Mouse (Mus musculus) WW6 (cell line): ENCODE data around the gene Rdh5.

Source experiments
- DNase-seq: peaks from one replicate; pipeline ENCODE4 v3.0.0-alpha.2; 2013; ENCODE audit warnings: low read depth, low spot score

Rdh5 gene

DNA sequence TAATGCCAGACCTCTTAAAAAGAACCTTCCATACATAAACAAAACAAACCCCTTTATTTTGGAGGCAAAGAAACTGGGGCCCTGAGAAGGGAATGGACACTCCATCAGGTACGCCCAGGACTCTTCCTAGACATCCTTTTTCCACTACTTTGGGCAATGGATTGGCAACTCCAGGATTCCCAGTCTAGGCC is at the start of gene Rdh5:
Gene Rdh5, minus strand, starts transcription at position 67 of the 191 bp plus-strand sequence.
- no peak for DNase-seq

DNA sequence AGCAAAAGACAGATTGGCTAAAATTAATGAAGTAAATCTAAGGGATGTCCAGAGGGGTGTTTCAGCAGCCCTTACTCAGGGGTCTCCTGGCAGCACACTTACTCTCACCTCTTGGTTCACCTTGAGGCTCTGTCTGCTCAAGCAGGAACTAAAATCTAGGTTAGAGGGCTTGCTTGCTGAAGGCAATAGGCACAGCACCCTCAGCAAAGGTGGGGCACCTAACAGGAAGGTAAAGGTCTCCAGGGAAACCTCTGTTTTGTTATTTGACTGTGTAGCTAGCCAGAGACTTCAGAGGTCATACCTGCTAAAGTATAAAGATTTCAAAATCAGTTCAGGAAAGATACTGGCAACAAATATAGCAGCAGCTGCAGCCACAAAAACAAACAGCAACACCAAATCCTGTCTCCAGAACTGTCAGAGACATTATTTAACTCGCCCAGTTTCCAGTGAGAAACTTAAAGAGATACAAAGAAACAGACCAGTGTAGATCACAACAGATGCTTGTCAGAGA is 48.1 kb upstream of the Rdh5 start:
- no peak for DNase-seq

DNA sequence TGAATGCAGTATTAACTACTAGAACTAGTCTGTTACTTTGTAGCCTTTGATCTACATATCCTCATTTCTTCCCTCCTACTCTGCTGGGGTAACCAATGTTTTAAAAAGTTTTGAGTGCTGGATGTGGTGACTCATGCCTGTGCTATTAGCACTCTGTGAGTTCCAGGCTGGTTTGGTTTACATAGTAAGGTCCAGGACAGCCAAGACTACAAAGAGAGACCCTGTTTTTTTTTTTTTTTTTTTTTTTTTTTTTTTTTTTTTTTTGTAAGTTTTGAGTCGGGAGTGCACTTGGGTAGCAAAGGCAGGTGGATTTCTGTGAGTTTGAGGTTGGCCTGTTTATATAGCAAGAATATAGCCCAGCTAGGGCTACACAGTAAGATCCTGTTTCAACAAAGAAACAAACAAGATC is 45.7 kb upstream of the Rdh5 start:
- no peak for DNase-seq

GRCm38 (mm10) chr10:128965871-128966270 is 43.2 kb upstream of the Rdh5 start:
- no peak for DNase-seq

GRCm38 (mm10) chr10:128964961-128965360 is 42.3 kb upstream of the Rdh5 start:
- DNase-seq, result no peak

DNA sequence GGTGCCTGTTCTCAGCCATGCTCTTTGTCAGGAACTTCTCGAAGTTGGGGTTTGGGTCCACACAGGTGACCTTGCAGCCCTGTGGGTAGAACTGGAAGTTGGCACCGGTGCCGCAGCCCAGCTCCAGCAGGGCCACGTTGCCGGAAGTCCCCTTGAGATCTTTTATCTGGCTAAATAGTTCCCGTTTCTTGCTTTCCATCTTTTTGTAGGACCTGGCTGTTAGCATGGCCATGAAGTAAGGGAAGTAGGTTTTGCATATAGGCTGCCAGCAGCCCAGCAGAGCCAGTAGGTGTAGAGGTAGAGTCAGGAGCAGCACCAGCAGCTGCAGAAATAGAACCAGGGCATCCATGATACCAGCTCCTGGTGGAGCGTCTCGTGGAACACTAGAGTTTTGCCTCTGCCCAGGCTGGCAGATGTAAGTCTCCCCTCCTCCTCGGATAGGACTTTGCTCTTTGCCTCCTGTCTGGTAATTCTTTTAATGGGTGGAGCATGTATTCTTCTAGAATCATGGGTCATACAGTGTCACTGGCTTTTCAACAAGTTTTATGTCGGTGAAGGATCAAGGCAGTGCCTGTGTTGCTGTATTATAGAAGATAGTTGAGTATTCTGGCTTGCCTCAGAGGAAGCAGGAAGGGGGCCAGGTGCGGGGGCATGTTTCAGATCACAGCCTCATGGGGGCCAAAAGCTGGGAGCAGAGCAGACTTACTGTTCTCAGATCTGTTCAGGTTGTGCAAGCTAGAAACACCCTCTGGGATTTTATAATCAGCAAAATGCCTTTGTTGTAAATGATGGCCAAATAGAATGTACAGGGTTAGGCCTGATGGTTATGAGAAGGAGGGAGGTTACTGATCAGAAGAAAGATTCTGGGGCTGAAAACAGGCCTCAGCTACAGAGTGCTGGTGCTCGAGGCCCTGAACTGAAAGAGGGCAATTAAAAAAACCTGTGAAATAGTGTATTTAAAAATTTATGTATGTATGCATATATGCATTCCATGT is 38.2 kb upstream of the Rdh5 start, which contains the start of gene Mettl7b:
Gene Mettl7b, minus strand, starts transcription at position 399 of the 995 bp plus-strand sequence.
- no peak for DNase-seq

DNA sequence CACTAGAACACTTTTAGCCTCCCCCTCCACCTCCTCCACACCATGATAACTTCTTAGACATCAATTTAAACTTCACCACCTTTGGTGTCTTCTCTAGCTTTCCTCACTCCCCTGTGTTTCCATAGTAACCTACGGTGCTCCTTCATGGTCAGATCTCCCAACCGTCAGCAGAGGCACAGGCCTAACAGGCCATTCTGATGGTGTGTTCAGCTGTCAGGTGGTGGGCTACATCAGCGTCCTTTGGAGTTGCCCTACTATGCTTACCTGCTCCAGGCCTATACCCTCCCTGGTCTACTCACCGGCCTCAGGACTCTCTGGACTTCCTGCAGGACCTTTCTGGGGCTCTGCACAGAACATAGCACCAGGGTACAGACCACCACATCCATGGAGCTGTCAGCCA is 37.5 kb upstream of the Rdh5 start:
- no peak for DNase-seq

DNA sequence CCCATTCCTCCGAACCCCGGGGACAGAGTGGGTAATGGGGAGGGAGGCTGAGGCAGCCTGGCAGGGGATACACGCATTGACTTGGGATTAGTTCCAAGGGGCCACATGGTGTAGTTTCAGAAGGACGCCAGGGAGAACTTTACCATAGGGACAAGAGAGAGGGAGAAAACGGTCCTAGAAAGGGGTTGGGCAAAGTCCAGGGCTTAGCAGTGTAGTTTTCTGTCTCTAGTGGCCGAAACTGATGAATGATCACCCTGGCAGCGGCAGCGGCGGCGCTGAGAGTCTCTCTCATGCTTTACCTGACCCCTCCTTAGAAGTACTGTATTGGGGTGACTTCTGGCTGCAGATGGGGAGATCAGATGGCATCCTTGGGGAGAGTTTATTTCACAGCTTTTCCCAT is 35.7 kb upstream of the Rdh5 start:
- no peak for DNase-seq

- DNase-seq, result no peak
Observed at GRCm38 (mm10) chr10:128950208-128950887, 27.7 kb upstream of the Rdh5 start.

DNA sequence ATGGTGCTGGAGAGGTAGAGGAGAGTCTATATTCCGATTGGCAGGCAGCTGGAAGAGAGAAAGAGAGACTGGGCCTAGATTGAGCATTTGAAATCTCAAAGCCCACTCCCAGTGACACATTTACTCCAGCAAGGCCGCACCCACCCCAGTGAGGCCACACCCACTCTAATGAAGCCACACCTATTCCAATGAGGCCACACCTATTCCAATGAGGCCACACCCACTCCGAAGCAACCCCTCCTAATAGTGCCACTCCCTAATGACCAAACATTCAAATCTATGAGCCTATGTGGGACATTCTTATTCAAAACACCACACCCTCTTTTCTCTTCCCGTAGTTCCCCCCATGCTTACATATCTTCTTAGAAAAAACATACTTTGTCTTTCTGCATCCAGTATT is 24.8 kb upstream of the Rdh5 start:
- no peak for DNase-seq

GRCm38 (mm10) chr10:128945675-128946074 is 23.0 kb upstream of the Rdh5 start:
- DNase-seq, result no peak

DNA sequence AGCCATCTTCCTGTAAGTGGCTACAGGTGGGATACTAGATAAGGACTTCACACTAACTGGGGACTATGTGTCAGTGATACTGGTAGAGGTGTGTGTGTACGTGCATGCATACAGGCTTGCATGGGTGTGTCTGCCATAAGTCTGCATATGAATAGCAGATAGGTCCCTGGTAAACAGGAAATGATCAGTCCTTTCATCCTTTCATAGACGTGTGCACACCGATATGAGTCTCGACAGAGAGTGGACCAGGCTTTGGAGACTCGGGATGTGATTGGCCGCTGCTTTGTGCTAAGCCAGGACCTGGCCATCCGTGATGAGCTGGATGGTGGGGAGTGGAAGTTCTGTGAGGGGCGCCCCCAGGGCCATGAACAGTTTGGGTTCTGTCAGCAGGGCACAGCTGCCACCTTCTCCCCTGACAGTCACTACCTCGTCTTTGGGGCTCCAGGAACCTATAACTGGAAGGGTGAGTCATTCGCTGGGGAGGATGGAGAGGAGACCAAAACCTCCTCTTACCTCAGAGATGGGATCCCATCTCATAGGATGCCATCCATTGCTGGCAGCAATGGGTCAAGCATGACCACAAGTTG is 17.9 kb upstream of the Rdh5 start:
- DNase-seq, result no peak

DNA sequence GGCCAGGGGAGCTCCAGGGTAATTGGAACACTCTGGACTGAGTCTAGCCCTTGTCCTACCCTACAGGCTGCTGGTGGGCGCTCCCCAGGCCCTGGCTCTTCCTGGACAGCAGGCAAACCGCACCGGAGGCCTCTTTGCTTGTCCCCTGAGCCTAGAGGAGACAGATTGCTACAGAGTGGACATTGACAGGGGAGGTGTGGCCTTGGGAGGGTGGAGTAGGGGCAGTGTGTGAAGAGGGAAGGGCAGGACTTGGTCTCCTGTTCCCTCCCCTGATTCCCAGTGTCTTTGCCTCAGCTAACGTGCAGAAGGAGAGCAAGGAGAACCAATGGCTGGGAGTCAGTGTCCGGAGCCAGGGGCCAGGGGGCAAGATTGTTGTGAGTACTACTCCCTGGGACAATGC is 16.3 kb upstream of the Rdh5 start:
- DNase-seq, result no peak

GRCm38 (mm10) chr10:128938457-128938856 is 15.8 kb upstream of the Rdh5 start:
- no peak for DNase-seq

- DNase-seq, result no peak
Observed at GRCm38 (mm10) chr10:128937756-128938390, 15.2 kb upstream of the Rdh5 start.

DNA sequence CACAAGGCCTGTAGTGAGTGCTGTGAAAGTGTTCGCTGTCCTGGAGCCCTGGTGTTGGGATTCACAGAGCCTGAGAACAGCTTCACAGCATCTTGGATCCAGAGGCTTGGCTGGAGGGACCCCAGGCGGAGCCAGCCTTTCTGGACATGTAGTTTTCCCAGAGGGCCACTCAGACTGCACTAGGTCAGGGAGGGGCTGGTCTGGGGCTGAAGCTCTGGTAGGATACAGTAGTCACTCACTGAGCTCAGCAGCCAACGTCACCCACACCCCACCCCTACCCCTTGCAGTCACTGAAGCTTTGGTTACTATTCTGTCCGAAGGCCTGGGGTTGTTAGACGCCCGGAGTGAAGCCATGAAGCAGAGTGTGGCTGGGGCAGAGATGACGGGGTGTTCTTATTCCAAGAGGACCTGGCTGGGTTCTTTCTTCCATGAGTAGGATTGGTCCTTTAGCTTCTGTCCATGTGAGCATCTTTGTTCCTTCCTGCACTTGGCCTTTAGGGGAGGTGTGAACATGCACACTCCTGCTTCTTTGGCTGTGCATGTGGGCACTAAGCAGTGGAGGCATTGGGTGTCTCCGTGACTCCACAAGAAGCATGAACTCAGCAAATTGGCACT is 13.2 kb upstream of the Rdh5 start:
- no peak for DNase-seq

- DNase-seq, result no peak
Observed at GRCm38 (mm10) chr10:128934997-128935787, 12.5 kb upstream of the Rdh5 start.

GRCm38 (mm10) chr10:128933976-128934721 is 11.5 kb upstream of the Rdh5 start:
- no peak for DNase-seq

- DNase-seq, result no peak
Observed at GRCm38 (mm10) chr10:128933574-128933973, 10.9 kb upstream of the Rdh5 start, which contains the start of gene Itga7. Gene Itga7 (plus strand): TSS chr10:128933818.

DNA sequence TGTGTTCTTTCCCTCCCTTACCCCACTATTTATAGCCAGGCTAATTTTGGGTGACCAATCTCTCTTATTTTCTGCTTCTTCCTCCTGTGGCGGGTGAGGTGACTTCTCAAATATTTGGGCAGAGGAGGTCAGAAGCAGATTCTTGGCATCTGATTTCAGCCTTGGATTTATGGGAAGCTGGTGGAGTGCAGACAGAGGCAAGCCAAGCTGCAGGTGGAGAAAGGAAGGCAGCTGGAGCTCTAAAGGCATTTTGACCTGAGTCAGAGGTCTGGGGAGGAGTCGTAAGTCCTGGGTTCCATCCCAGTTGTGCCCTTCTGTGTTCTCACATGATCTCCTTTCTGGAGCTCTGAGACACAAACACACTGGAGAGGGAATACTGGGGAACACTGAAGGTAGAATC is 8.8 kb upstream of the Rdh5 start:
- DNase-seq, result no peak
